Mouse (Mus musculus): ENCODE results near the gene Eml6. TPM values are rescaled to one million over a fixed set of nuclear protein-coding genes. Genes with fewer than 3 reads are reported as not detected.

Gene Eml6
- total RNA-seq, 1 experiment from 2014 or later: 4.0 TPM

Other genes with a start within 250 kb of the Eml6 start
- not detected in 2 replicates for gene 4931440F15Rik, start 200.4 kb downstream of the Eml6 start, total RNA-seq (2017)
- 173 and 207 TPM in 2 replicates for gene Sptbn1, start 242.1 kb upstream of the Eml6 start, total RNA-seq (2017)

Measured in hematopoietic stem cell, adult 5-6 weeks (primary cell).